Mouse (Mus musculus) megakaryocyte, embryonic 14.5 days (primary cell): ENCODE results near the gene Olfr736.

ENCODE experiments used
- FLI1 ChIP-seq: IDR thresholded peaks from 2 replicates; pipeline ENCODE4 v1.6.1; 2012; ENCODE audit warnings: low read length, inconsistent platforms, mixed read lengths
- GATA1 ChIP-seq: IDR thresholded peaks from 3 replicates; pipeline ENCODE4 v1.6.1; 2012; ENCODE audit warnings: mixed read lengths, low read length, inconsistent platforms, borderline replicate concordance

GRCm38 (mm10) chr14:50363561-50363960, 17.4 kb upstream of the Olfr736 start:
- TF ChIP-seq GATA1 (no peak), FLI1 (no peak)
